Mouse (Mus musculus) ovary, postnatal 14 days (tissue): ENCODE measurements around the gene Gimap5.

Source experiments
- DNase-seq: peaks from one replicate; pipeline ENCODE4 v3.0.0; 2022; ENCODE audit warnings: low spot score

The Gimap5 gene

GRCm38 (mm10) chr6:48740501-48741169 lies 5.4 kb upstream of the Gimap5 start:
- no peak for DNase-seq

GRCm38 (mm10) chr6:48741273-48741672 lies 4.7 kb upstream of the Gimap5 start:
- no peak for DNase-seq

GRCm38 (mm10) chr6:48741711-48742206 lies 4.2 kb upstream of the Gimap5 start:
- DNase-seq = no peak

GRCm38 (mm10) chr6:48742422-48743351 lies 3.3 kb upstream of the Gimap5 start:
- no peak for DNase-seq

GRCm38 (mm10) chr6:48745490-48745889 lies 507 bp upstream of the Gimap5 start:
- DNase-seq = no peak

GRCm38 (mm10) chr6:48747091-48747966 lies 1.3 kb downstream of the Gimap5 start:
- no peak for DNase-seq

- DNase-seq = no peak
Measured at GRCm38 (mm10) chr6:48763567-48764270, 17.7 kb downstream of the Gimap5 start.

GRCm38 (mm10) chr6:48764496-48764895 lies 18.5 kb downstream of the Gimap5 start:
- DNase-seq = no peak

GRCm38 (mm10) chr6:48768178-48768869 lies 22.3 kb downstream of the Gimap5 start:
- no peak for DNase-seq

GRCm38 (mm10) chr6:48768933-48769332 lies 22.9 kb downstream of the Gimap5 start:
- DNase-seq = no peak

- DNase-seq = no peak
Measured at GRCm38 (mm10) chr6:48770696-48771095, 24.7 kb downstream of the Gimap5 start, which contains the start of gene Gimap3. Gene Gimap3, minus strand, starts transcription at chr6:48770851.

- peak; percentile 76 for DNase-seq
Measured at GRCm38 (mm10) chr6:48772030-48772429, 26.0 kb downstream of the Gimap5 start.

GRCm38 (mm10) chr6:48784406-48784805 lies 38.4 kb downstream of the Gimap5 start:
- DNase-seq = no peak

- DNase-seq = peak; percentile 17
Measured at GRCm38 (mm10) chr6:48785189-48785588, 39.2 kb downstream of the Gimap5 start.

- no peak for DNase-seq
Measured at GRCm38 (mm10) chr6:48785601-48786000, 39.6 kb downstream of the Gimap5 start.

GRCm38 (mm10) chr6:48787867-48788266 lies 41.9 kb downstream of the Gimap5 start:
- DNase-seq = no peak

GRCm38 (mm10) chr6:48801897-48802296 lies 55.9 kb downstream of the Gimap5 start:
- DNase-seq = no peak

GRCm38 (mm10) chr6:48803406-48804051 lies 57.5 kb downstream of the Gimap5 start:
- no peak for DNase-seq
